Mouse (Mus musculus) liver, adult 2 months (tissue): Measurements from ENCODE around the gene Abr.

Source experiments
- CTCF ChIP-seq: fragments of 200-500 bp; IDR thresholded peaks from 2 replicates; pipeline ENCODE4 v1.5.1; 2011; ENCODE audit warnings: low read depth, low read length, control low read depth
- POLR2A ChIP-seq: fragments of 200-500 bp; IDR thresholded peaks from 2 replicates; pipeline ENCODE4 v1.6.1; 2011; ENCODE audit warnings: low read length, control low read depth; ENCODE audit not compliant: insufficient read depth; ENCODE audit errors: extremely low read depth

DNA sequence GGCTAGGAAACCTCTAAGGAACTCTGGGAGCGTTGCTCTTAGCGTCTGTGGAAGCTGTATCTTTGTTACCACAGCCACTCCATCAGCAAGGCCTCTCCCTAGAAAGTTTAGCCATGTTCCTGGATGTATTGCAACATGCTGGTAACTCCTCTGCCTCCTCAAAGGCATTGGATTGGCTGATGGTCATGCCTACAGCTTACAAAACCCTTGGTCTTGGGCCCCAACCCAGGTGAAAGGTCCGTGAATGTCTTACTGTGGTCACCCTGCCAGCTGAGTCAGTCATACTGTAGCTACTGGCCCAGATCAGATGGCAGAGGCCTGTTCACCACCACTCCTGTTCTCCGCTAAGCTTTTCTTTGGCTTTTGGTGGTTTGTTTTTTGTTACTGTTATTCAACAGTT lies 207.1 kb downstream of the Abr start:
- TF ChIP-seq POLR2A (no peak), CTCF (no peak)
